Mouse (Mus musculus): ENCODE data around the gene Cacna2d3. TPM values are rescaled to one million over a fixed set of nuclear protein-coding genes. Genes with fewer than 3 reads are reported as not detected.

Gene Cacna2d3
- polyA plus RNA-seq, 1 experiment from 2014 or later: 0.92 TPM

DNA sequence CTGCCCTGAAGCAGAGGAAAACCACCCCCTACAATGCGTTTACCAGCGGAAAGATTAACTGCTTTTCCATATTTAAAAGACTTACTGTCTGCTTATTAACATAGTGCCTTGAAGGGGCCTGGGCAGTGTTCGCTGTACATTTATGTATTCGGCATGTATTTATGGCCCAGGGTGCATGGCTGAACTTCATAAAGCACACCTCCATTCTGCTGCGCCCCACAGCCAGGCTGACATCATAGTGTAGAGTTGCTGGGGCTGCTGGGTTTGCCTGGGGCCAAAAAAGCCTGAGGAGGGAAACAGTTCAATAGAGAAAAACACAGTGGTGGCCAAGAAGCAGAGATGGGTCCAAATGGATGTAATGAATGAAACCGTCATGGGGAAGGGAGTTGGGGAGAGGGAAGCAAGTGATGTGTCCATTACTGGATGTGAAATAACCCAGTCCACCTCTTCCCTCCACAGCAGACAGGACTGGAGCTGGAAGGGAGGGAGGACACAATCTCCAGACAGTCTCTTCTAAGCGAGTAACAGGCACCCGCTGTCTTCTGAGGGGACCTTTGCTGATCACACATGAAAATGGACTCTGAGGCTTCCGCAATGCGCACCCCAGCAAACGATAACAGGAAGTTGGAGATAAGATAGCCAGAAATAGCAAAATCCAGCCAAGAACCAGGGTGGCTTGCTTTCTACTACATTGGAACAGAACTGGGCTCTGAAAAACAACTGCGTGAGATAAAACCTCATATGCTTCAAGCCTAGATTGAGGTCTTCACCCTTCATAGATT lies 798.3 kb downstream of the Cacna2d3 start:
- 60% methylated on average over 12 of the region's 12 CpGs for WGBS
- 0 out of 2 replicates have a peak overlapping the region, but pooled peaks have one; percentile 25 for H3K27ac ChIP-seq (ENCODE audit: low read length)

DNA sequence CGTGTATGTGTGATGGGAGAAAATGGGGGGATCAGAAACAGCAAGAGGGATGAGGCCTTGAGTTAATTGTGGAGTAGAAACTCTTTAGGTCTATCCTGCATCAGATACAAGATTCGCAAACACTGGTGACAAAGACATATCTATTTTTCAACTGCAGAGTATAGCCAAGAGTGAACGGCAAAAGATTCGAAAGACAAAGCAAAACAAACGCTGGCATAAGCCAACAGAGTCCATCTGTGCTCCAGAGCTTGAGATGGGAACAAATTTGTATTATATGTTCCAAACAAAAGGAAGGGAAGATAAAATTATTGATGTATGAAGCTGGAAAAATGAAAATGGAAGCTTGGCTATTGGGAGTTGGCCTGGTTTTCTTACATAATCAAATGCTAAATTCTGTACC lies 802.8 kb downstream of the Cacna2d3 start:
- Histone ChIP-seq H3K27ac (ENCODE audit: low read length) (no peak overlapping the region), H3K4me3 (ENCODE audit: low read length) (no peak overlapping the region), H3K36me3 (ENCODE audit: control insufficient read depth, insufficient read depth, low read length) (no peaks in the 10 kb centered on the region), H3K4me1 (ENCODE audit: control insufficient read depth, insufficient read depth, low read length) (no peaks in the 10 kb centered on the region), H3K9me3 (ENCODE audit: control insufficient read depth, low read length) (no peaks in the 10 kb centered on the region), H3K9ac (ENCODE audit: low read depth, low read length) (no peak overlapping the region), H3K4me2 (ENCODE audit: low read depth, low read length) (no peak overlapping the region), H3K27me3 (replicated peaks; ENCODE audit: control insufficient read depth, insufficient read depth, low read length) (no peaks in the 10 kb centered on the region)
- ATAC-seq: no peak
- WGBS: 77% methylated on average over 5 of the region's 5 CpGs

More for the DNA sequence above, 798.3 kb downstream of the Cacna2d3 start:
- no peak overlapping the region for H3K4me3 ChIP-seq (ENCODE audit: low read length)
- ATAC-seq: peak; percentile 63; the same call in 1 of the 2 replicates
- no peaks in the 10 kb centered on the region for H3K36me3 ChIP-seq (ENCODE audit: control insufficient read depth, insufficient read depth, low read length)
- H3K4me2 ChIP-seq (ENCODE audit: low read depth, low read length): no peak overlapping the region
- no peaks in the 10 kb centered on the region for H3K27me3 ChIP-seq (replicated peaks; ENCODE audit: control insufficient read depth, insufficient read depth, low read length)
- H3K4me1 ChIP-seq (ENCODE audit: control insufficient read depth, insufficient read depth, low read length): no peaks in the 10 kb centered on the region
- no peak overlapping the region for H3K9ac ChIP-seq (ENCODE audit: low read depth, low read length)
- H3K9me3 ChIP-seq (ENCODE audit: control insufficient read depth, low read length): no peaks in the 10 kb centered on the region

DNA sequence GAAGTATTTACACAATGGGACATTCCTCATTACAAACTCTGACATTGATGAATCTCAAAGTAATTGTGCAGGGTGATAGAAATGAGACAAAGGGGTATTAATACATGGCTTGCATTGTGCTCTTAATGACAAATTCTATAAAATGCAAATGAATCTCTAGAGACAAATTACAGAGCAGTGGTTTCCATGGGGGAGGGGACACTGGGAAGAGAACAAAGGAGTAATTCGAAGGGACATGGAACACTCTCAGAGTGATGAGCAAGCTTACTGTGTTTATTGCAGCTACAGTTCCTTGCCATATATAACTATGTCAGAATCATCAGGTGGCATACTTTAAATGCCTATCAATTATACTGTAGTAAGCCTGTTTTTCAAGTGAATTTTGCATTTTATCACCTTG lies 806.7 kb downstream of the Cacna2d3 start:
- ATAC-seq: no peak
- Histone ChIP-seq H3K9me3 (ENCODE audit: control insufficient read depth, low read length) (no peaks in the 10 kb centered on the region), H3K9ac (ENCODE audit: low read depth, low read length) (no peak overlapping the region)

DNA sequence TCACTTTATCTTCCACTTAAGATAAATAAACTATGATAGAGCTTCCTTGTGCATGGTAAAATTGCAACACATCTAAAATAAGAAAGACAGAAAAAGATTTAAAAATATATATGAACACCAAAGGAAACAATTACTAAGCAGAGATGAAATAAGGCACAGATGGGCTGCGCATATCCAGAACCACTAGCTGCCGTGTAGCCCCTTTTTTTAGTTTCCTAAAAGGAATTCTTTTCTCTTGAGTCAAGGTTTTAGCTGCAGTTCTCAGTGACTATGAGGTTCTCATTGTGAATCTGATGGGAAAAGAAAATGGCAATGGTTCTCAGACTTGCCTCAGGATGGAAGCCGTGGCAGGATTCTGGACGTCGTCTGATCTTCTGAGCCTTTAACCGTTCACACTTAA lies 814.0 kb downstream of the Cacna2d3 start:
- H3K9me3 ChIP-seq (ENCODE audit: control insufficient read depth, low read length): no peaks in the 10 kb centered on the region
- no peak overlapping the region for H3K27ac ChIP-seq (ENCODE audit: low read length)
- no peak for ATAC-seq
- no peaks in the 10 kb centered on the region for H3K4me1 ChIP-seq (ENCODE audit: control insufficient read depth, insufficient read depth, low read length)
- no peak overlapping the region for H3K4me3 ChIP-seq (ENCODE audit: low read length)
- H3K36me3 ChIP-seq (ENCODE audit: control insufficient read depth, insufficient read depth, low read length): no peaks in the 10 kb centered on the region
- H3K4me2 ChIP-seq (ENCODE audit: low read depth, low read length): no peak overlapping the region
- no peaks in the 10 kb centered on the region for H3K27me3 ChIP-seq (replicated peaks; ENCODE audit: control insufficient read depth, insufficient read depth, low read length)
- 85% methylated on average over 6 of the region's 6 CpGs for WGBS
- H3K9ac ChIP-seq (ENCODE audit: low read depth, low read length): no peak overlapping the region

More for the DNA sequence above, 806.7 kb downstream of the Cacna2d3 start:
- H3K36me3 ChIP-seq (ENCODE audit: control insufficient read depth, insufficient read depth, low read length): no peaks in the 10 kb centered on the region
- H3K27me3 ChIP-seq (replicated peaks; ENCODE audit: control insufficient read depth, insufficient read depth, low read length): no peaks in the 10 kb centered on the region
- H3K27ac ChIP-seq (ENCODE audit: low read length): no peak overlapping the region
- 41% methylated on average over 1 of the region's 1 CpGs for WGBS
- no peak overlapping the region for H3K4me2 ChIP-seq (ENCODE audit: low read depth, low read length)
- no peak overlapping the region for H3K4me3 ChIP-seq (ENCODE audit: low read length)
- no peaks in the 10 kb centered on the region for H3K4me1 ChIP-seq (ENCODE audit: control insufficient read depth, insufficient read depth, low read length)

DNA sequence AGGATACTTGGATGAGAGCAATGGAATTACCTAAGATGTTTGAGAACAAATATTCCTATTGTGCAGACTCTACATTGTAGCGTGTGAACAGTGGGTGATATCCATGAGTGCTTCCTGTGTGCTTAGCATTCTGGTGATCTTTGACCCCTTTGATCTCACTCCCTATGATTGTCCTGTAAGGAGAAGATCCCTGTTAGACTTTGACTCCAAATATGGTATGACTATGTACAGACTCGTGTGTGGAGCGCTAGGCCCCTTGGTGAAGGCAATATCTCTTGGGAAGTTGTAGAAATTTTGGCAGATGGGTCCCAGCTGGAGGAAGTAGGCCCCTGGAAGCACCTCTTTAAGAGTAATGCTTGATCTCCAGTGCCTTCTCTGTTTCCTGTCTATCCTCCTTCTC lies 829.1 kb downstream of the Cacna2d3 start:
- no peak overlapping the region for H3K27ac ChIP-seq (ENCODE audit: low read length)
- no peaks in the 10 kb centered on the region for H3K36me3 ChIP-seq (ENCODE audit: control insufficient read depth, insufficient read depth, low read length)
- H3K27me3 ChIP-seq (replicated peaks; ENCODE audit: control insufficient read depth, insufficient read depth, low read length): no peaks in the 10 kb centered on the region
- H3K4me2 ChIP-seq (ENCODE audit: low read depth, low read length): no peak overlapping the region
- H3K9ac ChIP-seq (ENCODE audit: low read depth, low read length): no peak overlapping the region
- no peak overlapping the region for H3K4me3 ChIP-seq (ENCODE audit: low read length)
- no peaks in the 10 kb centered on the region for H3K9me3 ChIP-seq (ENCODE audit: control insufficient read depth, low read length)
- ATAC-seq: peak; percentile 80; the same call in 1 of the 2 replicates
- H3K4me1 ChIP-seq (ENCODE audit: control insufficient read depth, insufficient read depth, low read length): no peaks in the 10 kb centered on the region
- WGBS: 42% methylated on average over 3 of the region's 3 CpGs

DNA sequence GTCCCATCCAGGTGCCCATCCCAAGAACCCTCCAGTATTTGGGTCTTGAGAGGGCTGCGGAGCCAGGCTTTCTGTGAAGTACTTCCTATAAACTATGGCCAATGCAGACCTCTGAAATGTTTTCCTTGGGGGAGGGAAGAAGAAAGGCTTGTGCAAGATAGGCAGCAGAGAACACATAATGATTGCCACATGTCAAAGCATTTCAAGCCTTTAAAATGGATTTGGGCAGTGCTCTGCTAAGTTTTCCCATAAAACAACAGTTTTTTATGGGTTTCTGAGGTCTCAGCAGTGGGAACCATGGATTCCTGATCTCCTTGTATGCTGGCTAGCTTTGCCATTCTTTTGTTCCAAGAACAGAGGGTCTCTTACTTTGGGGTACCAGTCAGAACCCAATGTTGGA lies 834.3 kb downstream of the Cacna2d3 start:
- no peak for ATAC-seq

DNA sequence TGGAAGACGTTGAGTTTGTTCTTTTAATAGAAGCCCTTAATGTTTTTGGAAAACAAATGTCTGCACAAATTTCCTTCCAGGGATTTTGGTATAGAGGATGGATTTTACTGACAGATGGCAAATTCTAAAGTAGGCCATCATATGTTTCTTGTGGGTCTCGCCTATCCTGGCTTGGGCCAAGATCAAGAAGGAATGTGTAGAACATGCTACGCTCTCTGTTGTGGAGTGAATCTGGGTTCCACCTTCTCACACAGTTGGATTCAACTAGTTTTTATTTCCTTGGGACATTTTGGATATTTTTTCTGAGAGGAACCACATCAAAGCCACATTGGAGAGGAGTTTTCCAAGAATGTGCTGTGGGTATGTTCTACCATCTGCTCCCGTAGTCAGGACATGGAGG lies 835.0 kb downstream of the Cacna2d3 start:
- Histone ChIP-seq H3K27me3 (replicated peaks; ENCODE audit: control insufficient read depth, insufficient read depth, low read length) (no peaks in the 10 kb centered on the region), H3K4me1 (ENCODE audit: control insufficient read depth, insufficient read depth, low read length) (no peaks in the 10 kb centered on the region), H3K4me2 (ENCODE audit: low read depth, low read length) (no peak overlapping the region), H3K27ac (ENCODE audit: low read length) (no peak overlapping the region), H3K36me3 (ENCODE audit: control insufficient read depth, insufficient read depth, low read length) (no peaks in the 10 kb centered on the region), H3K9me3 (ENCODE audit: control insufficient read depth, low read length) (no peaks in the 10 kb centered on the region), H3K9ac (ENCODE audit: low read depth, low read length) (no peak overlapping the region), H3K4me3 (ENCODE audit: low read length) (no peak overlapping the region)
- ATAC-seq: no peak
- WGBS: 93% methylated on average over 4 of the region's 4 CpGs

More for the DNA sequence above, 834.3 kb downstream of the Cacna2d3 start:
- Histone ChIP-seq H3K4me3 (ENCODE audit: low read length) (no peak overlapping the region), H3K36me3 (ENCODE audit: control insufficient read depth, insufficient read depth, low read length) (no peaks in the 10 kb centered on the region), H3K9me3 (ENCODE audit: control insufficient read depth, low read length) (no peaks in the 10 kb centered on the region), H3K4me1 (ENCODE audit: control insufficient read depth, insufficient read depth, low read length) (no peaks in the 10 kb centered on the region), H3K9ac (ENCODE audit: low read depth, low read length) (no peak overlapping the region), H3K4me2 (ENCODE audit: low read depth, low read length) (no peak overlapping the region), H3K27ac (ENCODE audit: low read length) (no peak overlapping the region), H3K27me3 (replicated peaks; ENCODE audit: control insufficient read depth, insufficient read depth, low read length) (no peaks in the 10 kb centered on the region)
- 94% methylated on average over 1 of the region's 1 CpGs for WGBS

DNA sequence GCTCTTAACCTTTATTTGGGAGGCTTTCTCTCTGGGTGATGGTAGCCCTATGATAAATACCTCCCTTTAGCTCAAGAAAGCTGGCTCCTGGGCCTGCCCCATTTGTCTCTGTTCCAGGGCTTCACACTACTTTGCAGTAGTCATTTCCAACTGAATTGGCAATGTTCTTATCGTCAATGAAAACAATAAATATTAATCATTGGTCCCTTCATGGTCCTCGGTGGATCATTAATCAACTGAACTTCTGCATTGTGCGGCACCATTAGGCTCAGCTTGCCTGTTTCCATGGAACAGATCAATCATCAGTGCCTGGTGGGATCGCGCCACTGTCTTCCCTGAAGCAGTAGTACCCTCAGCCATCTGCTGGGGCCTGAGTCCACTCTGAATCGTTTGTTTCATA lies 850.7 kb downstream of the Cacna2d3 start:
- Histone ChIP-seq H3K4me2 (ENCODE audit: low read depth, low read length) (no peak overlapping the region), H3K27ac (ENCODE audit: low read length) (no peak overlapping the region), H3K9me3 (ENCODE audit: control insufficient read depth, low read length) (no peaks in the 10 kb centered on the region), H3K9ac (ENCODE audit: low read depth, low read length) (no peak overlapping the region), H3K4me1 (ENCODE audit: control insufficient read depth, insufficient read depth, low read length) (no peaks in the 10 kb centered on the region), H3K36me3 (ENCODE audit: control insufficient read depth, insufficient read depth, low read length) (no peaks in the 10 kb centered on the region), H3K4me3 (ENCODE audit: low read length) (no peak overlapping the region), H3K27me3 (replicated peaks; ENCODE audit: control insufficient read depth, insufficient read depth, low read length) (no peaks in the 10 kb centered on the region)
- ATAC-seq: no peak
- 63% methylated on average over 6 of the region's 6 CpGs for WGBS

DNA sequence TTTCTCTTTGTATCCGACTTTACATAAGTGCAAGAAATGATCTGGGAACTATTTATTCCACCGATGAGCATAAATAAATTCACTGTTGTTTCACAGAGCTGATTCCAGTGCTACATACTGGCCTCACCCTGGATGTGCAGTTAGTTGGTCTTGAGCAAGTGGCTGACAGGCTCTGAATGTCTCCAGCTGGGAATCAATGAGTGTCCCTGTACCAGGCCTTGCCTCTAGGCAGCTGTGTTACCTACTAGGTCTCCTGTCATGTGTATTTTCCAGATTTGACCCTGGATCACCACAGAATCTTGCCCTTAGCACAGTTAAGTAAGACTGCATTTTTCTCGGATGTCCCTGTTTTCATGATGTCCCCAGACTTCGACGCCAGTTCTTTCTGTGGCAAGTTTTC lies 851.3 kb downstream of the Cacna2d3 start:
- Histone ChIP-seq H3K4me2 (ENCODE audit: low read depth, low read length) (no peak overlapping the region), H3K36me3 (ENCODE audit: control insufficient read depth, insufficient read depth, low read length) (no peaks in the 10 kb centered on the region), H3K27me3 (replicated peaks; ENCODE audit: control insufficient read depth, insufficient read depth, low read length) (no peaks in the 10 kb centered on the region), H3K4me1 (ENCODE audit: control insufficient read depth, insufficient read depth, low read length) (no peaks in the 10 kb centered on the region), H3K9ac (ENCODE audit: low read depth, low read length) (no peak overlapping the region), H3K27ac (ENCODE audit: low read length) (no peak overlapping the region), H3K9me3 (ENCODE audit: control insufficient read depth, low read length) (no peaks in the 10 kb centered on the region), H3K4me3 (ENCODE audit: low read length) (no peak overlapping the region)
- ATAC-seq: no peak
- WGBS: 87% methylated on average over 5 of the region's 5 CpGs

DNA sequence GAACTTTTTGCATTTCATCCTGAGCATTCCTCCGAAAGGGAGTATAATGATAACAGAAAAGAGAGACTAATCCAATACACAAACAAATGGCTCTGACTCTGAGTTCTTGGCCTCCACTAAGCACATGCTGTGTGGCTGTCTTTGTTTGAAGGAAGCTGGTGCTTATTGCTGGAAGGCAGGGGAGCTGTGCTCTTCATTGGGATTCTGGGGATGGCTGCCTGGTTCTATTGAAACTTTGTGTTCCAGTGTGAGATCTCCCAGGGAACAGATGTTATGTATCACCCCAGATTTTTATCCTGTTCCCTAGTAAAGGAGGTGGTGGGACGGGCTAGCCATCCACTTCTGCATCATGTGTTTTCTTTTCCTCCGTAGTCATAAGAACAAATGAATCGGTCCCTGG lies 856.7 kb downstream of the Cacna2d3 start:
- H3K27ac ChIP-seq (ENCODE audit: low read length): no peak overlapping the region
- no peak for ATAC-seq
- no peak overlapping the region for H3K9ac ChIP-seq (ENCODE audit: low read depth, low read length)

More for the DNA sequence above, 856.7 kb downstream of the Cacna2d3 start:
- Histone ChIP-seq H3K9me3 (ENCODE audit: control insufficient read depth, low read length) (no peaks in the 10 kb centered on the region), H3K4me2 (ENCODE audit: low read depth, low read length) (no peak overlapping the region), H3K36me3 (ENCODE audit: control insufficient read depth, insufficient read depth, low read length) (no peaks in the 10 kb centered on the region), H3K4me3 (ENCODE audit: low read length) (no peak overlapping the region), H3K27me3 (replicated peaks; ENCODE audit: control insufficient read depth, insufficient read depth, low read length) (no peaks in the 10 kb centered on the region), H3K4me1 (ENCODE audit: control insufficient read depth, insufficient read depth, low read length) (no peaks in the 10 kb centered on the region)
- 46% methylated on average over 4 of the region's 4 CpGs for WGBS

Data from intestine, embryonic 16.5 days (tissue).